Mouse (Mus musculus) forebrain, embryonic 14.5 days (tissue): ENCODE results near the gene Wasf3. TPM values are rescaled to one million over a fixed set of nuclear protein-coding genes. Genes with fewer than 3 reads are reported as not detected.

Source experiments
- ATAC-seq: fragments of 200-750 bp; cut with Nextera tagmentation; 2 replicates; pipeline ENCODE4 v1.8.0; 2017; ENCODE audit warnings: mild to moderate bottlenecking, moderate library complexity
- DNase-seq: peaks from one replicate; pipeline ENCODE4 v3.0.0-alpha.2; 2015; ENCODE audit warnings: low spot score
- H3K27ac ChIP-seq: fragments of 300-500 bp; sonication (generic); 2 replicates; pipeline ENCODE4 v1.5.1; 2014; ENCODE audit warnings: low read depth, mild to moderate bottlenecking, control low read depth, low read length, moderate library complexity
- H3K27me3 ChIP-seq: fragments of 300-500 bp; sonication (generic); replicated peaks from 2 replicates; pipeline ENCODE4 v1.6.1; 2014; ENCODE audit warnings: low read length, control low read depth, mixed read lengths; ENCODE audit not compliant: control insufficient read depth, insufficient read depth
- H3K36me3 ChIP-seq: fragments of 300-500 bp; sonication (generic); 2 replicates; pipeline ENCODE4 v1.6.1; 2014; ENCODE audit warnings: low read length, control low read depth; ENCODE audit not compliant: control insufficient read depth, insufficient read depth
- H3K4me1 ChIP-seq: fragments of 300-500 bp; sonication (generic); 2 replicates; pipeline ENCODE4 v1.6.1; 2014; ENCODE audit warnings: antibody characterized with exemption, low read length, control low read depth; ENCODE audit not compliant: control insufficient read depth, insufficient read depth
- H3K4me2 ChIP-seq: fragments of 300-500 bp; sonication (generic); 2 replicates; pipeline ENCODE4 v1.6.1; 2014; ENCODE audit warnings: mild to moderate bottlenecking, control low read depth, low read length
- H3K4me3 ChIP-seq: fragments of 300-500 bp; sonication (generic); 2 replicates; pipeline ENCODE4 v1.5.1; 2014; ENCODE audit warnings: low read depth, low read length, control low read depth
- H3K9ac ChIP-seq: fragments of 300-500 bp; sonication (generic); 2 replicates; pipeline ENCODE4 v1.6.1; 2014; ENCODE audit warnings: mild to moderate bottlenecking, low read length, control low read depth, moderate library complexity
- H3K9me3 ChIP-seq: fragments of 300-500 bp; sonication (generic); replicated peaks from 2 replicates; pipeline ENCODE4 v1.6.1; 2016; ENCODE audit warnings: low read length, control low read depth, mixed read lengths; ENCODE audit not compliant: control insufficient read depth
- WGBS: fragments of 180-500 bp; shearing (Covaris S2); extraction: QIAGEN DNeasy Blood & Tissue Kit; methylation state at CpG from one replicate; pipeline ENCODE4 v1.1.7; 2014; 5-methylcytosine and 5-hydroxymethylcytosine counted together
- polyA plus RNA-seq: library from polyadenylated mRNA; unstranded; fragments of >200 nt; fragmentation: Nextera tagmentation; extraction: Ambion mirVana; gene quantifications from 2 replicates; pipeline ENCODE4 v1.2.1, GENCODE M21; 2014

Wasf3 gene
- polyA plus RNA-seq, result 5.3 and 6.1 TPM in 2 replicates

DNA sequence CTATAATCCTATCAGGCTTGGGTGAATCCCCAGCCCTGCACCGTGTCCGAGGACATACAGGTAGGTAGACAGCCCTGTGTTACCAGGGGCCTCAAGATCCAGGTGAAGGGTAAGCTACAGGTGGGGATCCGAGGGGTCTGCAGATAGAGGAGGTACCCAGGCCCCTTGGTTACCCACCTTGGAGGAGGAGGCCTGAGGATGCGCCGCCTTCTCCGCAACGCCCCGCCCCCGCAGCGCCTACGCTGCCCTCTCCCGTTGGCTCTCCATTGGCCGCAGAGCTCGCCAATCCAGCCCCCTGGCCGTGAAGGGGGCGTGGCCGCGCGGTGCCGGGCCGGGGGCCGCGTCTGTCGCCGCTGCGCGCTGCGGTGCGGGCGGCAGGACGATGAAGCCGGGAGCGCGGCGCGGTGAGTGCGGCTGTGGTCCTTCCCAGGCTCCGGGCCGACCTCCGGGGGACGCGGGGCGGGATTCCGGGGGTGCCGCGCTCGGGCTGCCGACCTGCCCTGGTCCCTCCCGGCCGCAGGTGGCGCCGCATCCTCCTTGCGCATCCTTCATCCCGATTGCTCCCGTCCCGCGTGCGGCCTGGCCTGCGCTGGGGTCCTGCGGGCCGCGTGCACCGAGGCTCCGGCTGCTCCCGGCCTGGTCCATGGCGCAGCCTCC lies at the start of gene Wasf3:
TSS of gene Wasf3 (plus strand) at position 51 of the 657 bp plus-strand sequence.
- peak within 1 kb of the TSS; percentile 73 for H3K4me3 ChIP-seq
- under 1% methylated on average over 65 of the region's 66 CpGs for WGBS
- DNase-seq, result peak; percentile 92
- no peaks in the 10 kb centered on the region for H3K36me3 ChIP-seq
- ATAC-seq, result peak; percentile 97
- no peaks in the 10 kb centered on the region for H3K27me3 ChIP-seq
- peak within 1 kb of the TSS; percentile 82 for H3K4me2 ChIP-seq
- H3K9ac ChIP-seq, result peak within 1 kb of the TSS; percentile 75
- peak within 1 kb of the TSS; percentile 30; the same call in 1 of the 2 replicates for H3K27ac ChIP-seq
- peaks cover 7% of the 10 kb centered on the region for H3K4me1 ChIP-seq
- H3K9me3 ChIP-seq, result no peaks in the 10 kb centered on the region

DNA sequence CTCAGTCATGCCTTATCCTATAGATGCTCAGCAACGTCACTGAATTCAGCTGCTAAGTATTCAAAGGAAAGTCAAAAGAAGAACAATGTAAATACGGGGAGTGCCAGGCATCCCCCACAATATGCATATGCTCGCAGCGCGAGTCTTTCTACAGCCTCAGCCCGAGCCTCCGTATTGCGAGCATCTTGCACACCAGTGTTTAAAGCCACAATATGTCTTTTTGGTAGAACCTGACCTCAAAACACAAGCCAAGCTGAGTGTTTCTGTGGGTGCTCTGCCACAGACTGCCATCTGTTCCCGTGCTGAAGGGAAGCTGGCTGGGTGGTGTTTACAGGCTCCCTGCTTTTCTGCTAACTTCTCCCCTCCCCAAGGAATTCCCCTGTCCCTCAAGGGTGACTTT lies 46.7 kb upstream of the Wasf3 start:
- WGBS, result 59% methylated on average over 9 of the region's 9 CpGs
- peak; percentile 9 for DNase-seq
- H3K4me2 ChIP-seq, result no peak overlapping the region

GRCm38 (mm10) chr5:146340037-146340436 lies 44.7 kb upstream of the Wasf3 start:
- H3K9ac ChIP-seq, result no peak overlapping the region
- DNase-seq (no peak), ATAC-seq (no peak)
- H3K27ac ChIP-seq, result no peak overlapping the region
- no peaks in the 10 kb centered on the region for H3K9me3 ChIP-seq
- H3K36me3 ChIP-seq, result no peaks in the 10 kb centered on the region
- H3K4me2 ChIP-seq, result no peak overlapping the region
- WGBS, result 88% methylated on average over 4 of the region's 4 CpGs
- no peak overlapping the region for H3K4me3 ChIP-seq
- no peaks in the 10 kb centered on the region for H3K27me3 ChIP-seq
- H3K4me1 ChIP-seq, result no peaks in the 10 kb centered on the region

More for the DNA sequence above, 46.7 kb upstream of the Wasf3 start:
- H3K36me3 ChIP-seq, result no peaks in the 10 kb centered on the region
- no peak overlapping the region for H3K9ac ChIP-seq
- H3K27ac ChIP-seq, result no peak overlapping the region
- no peaks in the 10 kb centered on the region for H3K4me1 ChIP-seq
- ATAC-seq, result peak; percentile 20; the same call in 1 of the 2 replicates
- H3K4me3 ChIP-seq, result no peak overlapping the region
- no peaks in the 10 kb centered on the region for H3K27me3 ChIP-seq
- H3K9me3 ChIP-seq, result no peaks in the 10 kb centered on the region

DNA sequence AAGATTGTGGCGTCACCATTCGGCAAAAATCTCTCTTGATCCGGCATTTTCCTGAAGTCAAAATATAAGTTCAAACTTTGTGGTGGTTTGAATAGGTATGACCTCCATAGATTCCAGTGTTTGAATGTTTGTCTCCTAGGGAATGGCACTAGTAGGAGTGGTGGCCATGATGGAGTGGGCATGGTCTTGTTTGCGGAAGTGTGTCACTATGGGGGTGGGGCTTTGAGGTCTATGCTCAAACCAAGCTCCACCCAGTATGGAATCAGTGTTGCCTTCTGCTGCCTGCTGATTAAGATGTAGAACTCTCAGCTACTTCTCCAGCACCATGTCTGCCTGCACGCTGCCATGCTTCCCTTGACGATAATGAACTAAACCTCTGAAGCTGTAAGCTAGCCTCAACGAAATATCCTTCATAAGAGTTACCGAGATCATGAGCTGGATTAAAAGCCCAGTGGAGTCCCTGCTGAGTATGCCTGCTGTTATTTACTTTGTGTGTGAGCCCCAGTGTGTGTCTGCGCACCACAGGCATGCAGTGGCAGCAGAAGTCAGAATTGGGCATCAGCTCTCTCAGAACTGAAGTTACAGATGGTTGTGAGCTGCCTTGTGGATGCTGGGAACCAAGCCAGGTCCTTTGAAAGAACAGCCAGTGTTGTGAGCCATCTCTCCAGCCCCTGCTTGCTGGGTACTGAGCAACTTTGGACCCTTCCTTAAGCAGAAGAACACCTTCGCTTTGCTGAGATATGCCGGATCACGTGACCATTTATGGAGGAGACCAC lies 39.7 kb upstream of the Wasf3 start:
- Histone ChIP-seq H3K27me3 (no peaks in the 10 kb centered on the region), H3K36me3 (no peaks in the 10 kb centered on the region), H3K9ac (no peak overlapping the region), H3K4me1 (no peaks in the 10 kb centered on the region), H3K4me3 (no peak overlapping the region), H3K4me2 (no peak overlapping the region), H3K9me3 (no peaks in the 10 kb centered on the region), H3K27ac (no peak overlapping the region)
- ATAC-seq, result no peak
- WGBS, result 87% methylated on average over 12 of the region's 12 CpGs
- DNase-seq, result no peak

- DNase-seq, result no peak
- no peak for ATAC-seq
- Histone ChIP-seq H3K9me3 (no peaks in the 10 kb centered on the region), H3K9ac (no peak overlapping the region), H3K27ac (no peak overlapping the region), H3K27me3 (no peaks in the 10 kb centered on the region), H3K4me1 (no peaks in the 10 kb centered on the region), H3K4me3 (no peak overlapping the region), H3K36me3 (no peaks in the 10 kb centered on the region), H3K4me2 (no peak overlapping the region)
- WGBS, result 89% methylated on average over 6 of the region's 6 CpGs
Observed at GRCm38 (mm10) chr5:146347081-146347480, 37.7 kb upstream of the Wasf3 start.

DNA sequence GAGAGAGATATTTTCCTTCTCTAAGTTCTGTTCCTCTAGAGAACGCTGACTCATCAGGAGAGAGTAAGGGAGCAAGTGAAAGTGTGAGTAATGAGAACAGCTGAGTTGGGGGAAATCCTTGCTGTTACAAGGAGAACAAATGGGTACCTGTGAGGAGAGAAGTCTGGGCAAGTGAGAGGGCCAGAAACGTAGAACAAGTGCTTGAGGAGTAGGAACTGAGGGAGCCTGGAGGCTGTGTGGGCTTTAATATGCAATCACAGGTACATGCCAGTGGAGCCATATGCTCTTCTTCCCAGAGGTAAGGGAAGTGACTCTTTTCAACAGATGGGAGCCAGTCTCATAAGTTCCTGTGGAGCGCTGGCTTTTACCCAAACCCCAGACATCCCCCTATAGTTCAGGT lies 35.6 kb upstream of the Wasf3 start:
- 83% methylated on average over 3 of the region's 3 CpGs for WGBS
- DNase-seq (no peak), ATAC-seq (no peak)
- Histone ChIP-seq H3K4me1 (no peaks in the 10 kb centered on the region), H3K27ac (no peak overlapping the region), H3K9me3 (no peaks in the 10 kb centered on the region), H3K36me3 (no peaks in the 10 kb centered on the region), H3K27me3 (no peaks in the 10 kb centered on the region), H3K9ac (no peak overlapping the region), H3K4me3 (no peak overlapping the region), H3K4me2 (no peak overlapping the region)

GRCm38 (mm10) chr5:146350784-146351183 lies 34.0 kb upstream of the Wasf3 start:
- WGBS, result 89% methylated on average over 11 of the region's 11 CpGs
- no peak overlapping the region for H3K4me2 ChIP-seq
- no peak overlapping the region for H3K27ac ChIP-seq
- no peak for DNase-seq
- H3K9me3 ChIP-seq, result no peaks in the 10 kb centered on the region
- no peaks in the 10 kb centered on the region for H3K27me3 ChIP-seq
- no peak overlapping the region for H3K9ac ChIP-seq
- no peaks in the 10 kb centered on the region for H3K4me1 ChIP-seq
- H3K36me3 ChIP-seq, result no peaks in the 10 kb centered on the region
- ATAC-seq, result no peak
- H3K4me3 ChIP-seq, result no peak overlapping the region

DNA sequence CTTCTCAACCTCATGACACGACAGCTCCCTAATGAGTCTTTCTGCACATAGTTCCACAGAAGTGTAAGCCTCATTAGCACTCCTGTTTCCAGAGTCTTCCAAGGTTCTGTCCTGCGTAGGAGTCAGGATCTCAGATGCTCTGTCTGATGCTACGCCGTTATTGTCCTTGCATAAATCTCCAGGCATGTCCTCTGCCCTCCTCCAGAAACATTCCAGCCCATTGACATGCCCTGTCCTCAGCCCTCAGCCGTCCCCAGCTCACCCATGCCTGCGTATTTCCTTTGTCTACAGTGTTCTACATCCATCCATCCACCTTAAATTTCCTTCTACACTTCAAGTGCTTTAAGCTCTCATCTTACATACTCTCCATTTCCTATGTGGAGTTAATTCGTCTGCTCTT lies 32.8 kb upstream of the Wasf3 start:
- no peak for ATAC-seq
- no peak overlapping the region for H3K9ac ChIP-seq
- no peaks in the 10 kb centered on the region for H3K4me1 ChIP-seq
- no peak for DNase-seq
- 85% methylated on average over 7 of the region's 7 CpGs for whole genome bisulfite sequencing
- no peaks in the 10 kb centered on the region for H3K9me3 ChIP-seq
- no peaks in the 10 kb centered on the region for H3K27me3 ChIP-seq
- no peak overlapping the region for H3K4me2 ChIP-seq
- H3K4me3 ChIP-seq, result no peak overlapping the region
- H3K27ac ChIP-seq, result no peak overlapping the region
- no peaks in the 10 kb centered on the region for H3K36me3 ChIP-seq

GRCm38 (mm10) chr5:146360386-146360785 lies 24.4 kb upstream of the Wasf3 start:
- H3K9me3 ChIP-seq, result no peaks in the 10 kb centered on the region
- no peak for DNase-seq
- ATAC-seq, result no peak

More at GRCm38 (mm10) chr5:146360386-146360785, 24.4 kb upstream of the Wasf3 start:
- H3K27me3 ChIP-seq, result no peaks in the 10 kb centered on the region
- WGBS, result 30% methylated on average over 10 of the region's 10 CpGs
- H3K4me2 ChIP-seq, result no peak overlapping the region
- H3K9ac ChIP-seq, result no peak overlapping the region
- H3K4me3 ChIP-seq, result no peak overlapping the region
- no peak overlapping the region for H3K27ac ChIP-seq
- H3K36me3 ChIP-seq, result no peaks in the 10 kb centered on the region
- no peaks in the 10 kb centered on the region for H3K4me1 ChIP-seq
